Mouse (Mus musculus): ENCODE data around the gene Tmsb10. TPM values are rescaled to one million over a fixed set of nuclear protein-coding genes. Genes with fewer than 3 reads are reported as not detected.

The Tmsb10 gene
- polyA plus RNA-seq (2012; rRNA removed): 603 and 636 TPM in 2 replicates

DNA sequence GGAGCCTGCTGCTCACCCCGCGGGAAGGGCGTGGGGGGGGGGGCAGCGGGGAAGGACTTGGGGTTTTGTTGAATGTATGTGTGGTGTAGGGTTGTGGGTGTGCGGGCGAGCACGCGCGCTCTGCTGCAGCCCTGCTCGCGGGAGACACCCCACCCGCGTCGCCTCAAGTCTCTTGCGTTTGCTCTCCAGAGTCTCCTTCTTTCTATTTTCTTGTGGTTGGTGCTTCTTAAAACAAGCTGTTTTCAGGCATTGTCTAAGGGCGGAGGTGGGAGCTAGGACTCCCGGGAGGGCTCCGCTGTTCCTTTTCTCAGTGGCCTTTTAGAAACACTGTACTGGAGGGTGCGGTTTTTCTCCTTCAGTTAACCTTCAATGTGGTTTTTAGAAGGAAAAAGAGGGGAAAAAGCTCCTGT, at the start of gene Tmsb10:
Gene Tmsb10, minus strand, starts transcription at position 87 of the 410 bp plus-strand sequence.
- DNase-seq (ENCODE audit: extremely low spot score in 1 of 2, low spot score in 1 of 2): no peak

DNA sequence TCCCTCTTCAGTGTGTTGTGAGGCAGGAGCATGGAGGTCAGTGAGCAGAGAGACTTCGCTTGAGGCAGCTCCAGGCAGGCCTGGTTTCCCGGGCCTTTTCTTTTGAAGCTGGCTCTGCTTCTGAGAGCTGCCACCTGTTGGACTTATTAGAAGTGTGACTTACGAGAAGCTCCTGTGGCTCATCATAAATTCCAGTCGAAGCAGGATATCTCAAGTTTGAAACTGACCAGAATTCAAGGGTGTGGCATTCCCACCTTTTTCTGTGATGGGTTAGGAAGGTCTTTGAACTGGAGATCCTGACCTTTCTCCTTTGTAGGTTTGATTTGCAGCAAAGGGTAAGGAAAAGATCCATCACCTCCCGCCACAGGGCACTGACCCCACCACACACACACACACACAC, 45.1 kb upstream of the Tmsb10 start:
- DNase-seq (ENCODE audit: extremely low spot score in 1 of 2, low spot score in 1 of 2): no peak

DNA sequence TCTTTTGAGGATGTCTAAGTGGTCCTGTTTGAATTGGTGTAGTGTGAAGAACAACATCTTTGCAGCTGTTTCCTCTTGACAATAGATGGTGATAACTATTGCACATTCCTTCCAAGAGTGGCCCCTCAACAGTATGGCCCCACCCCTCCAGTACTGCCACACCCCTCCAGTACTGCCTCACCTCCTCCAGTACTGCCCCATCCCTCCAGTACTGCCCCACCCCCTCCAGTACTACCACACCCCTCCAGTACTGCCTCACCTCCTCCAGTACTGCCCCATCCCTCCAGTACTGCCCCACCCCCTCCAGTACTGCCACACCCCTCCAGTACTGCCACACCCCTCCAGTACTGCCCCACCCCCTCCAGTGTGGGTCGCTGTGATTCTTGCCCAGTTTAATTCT, 43.8 kb upstream of the Tmsb10 start:
- DNase-seq (ENCODE audit: extremely low spot score in 1 of 2, low spot score in 1 of 2): no peak

DNA sequence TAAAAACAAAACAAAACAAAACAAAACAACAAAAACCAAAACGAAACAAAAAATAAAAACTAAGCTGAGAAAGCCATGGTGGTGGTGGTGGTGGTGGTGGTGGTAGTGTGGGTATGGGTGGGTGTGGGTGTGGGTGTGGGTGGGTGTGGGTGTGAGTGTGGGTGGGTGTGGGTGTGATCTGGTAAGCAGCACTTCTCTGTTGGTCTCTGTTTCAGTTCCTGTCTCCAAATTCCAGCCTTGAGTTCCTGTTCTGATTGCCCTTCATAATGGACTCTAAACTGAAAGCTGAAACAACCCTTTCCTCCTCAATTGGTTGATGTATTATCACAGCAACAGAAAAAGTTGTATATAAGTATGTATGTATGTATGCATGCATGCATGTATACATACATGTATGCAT, 40.3 kb upstream of the Tmsb10 start:
- no peak for DNase-seq (ENCODE audit: extremely low spot score in 1 of 2, low spot score in 1 of 2)

DNA sequence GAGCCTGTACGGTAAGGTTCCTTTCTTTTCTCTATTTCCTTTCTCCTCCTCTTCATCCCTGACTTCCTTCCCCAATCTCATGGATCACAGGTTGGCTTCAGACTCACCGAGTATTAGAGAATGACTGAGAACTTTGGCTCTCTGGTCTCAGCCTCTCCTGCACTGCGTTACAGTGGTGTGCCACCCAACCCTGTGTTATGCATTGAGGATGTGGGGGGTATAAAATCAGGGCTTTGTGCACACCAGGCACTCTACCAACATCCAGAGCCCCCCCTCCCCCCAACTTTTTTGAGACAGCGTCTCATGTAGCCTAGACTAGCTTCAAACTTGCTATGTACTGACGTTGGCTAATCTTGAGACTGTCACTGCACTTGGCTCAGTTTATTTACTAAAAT, 35.1 kb upstream of the Tmsb10 start:
- DNase-seq (ENCODE audit: extremely low spot score in 1 of 2, low spot score in 1 of 2): no peak

DNA sequence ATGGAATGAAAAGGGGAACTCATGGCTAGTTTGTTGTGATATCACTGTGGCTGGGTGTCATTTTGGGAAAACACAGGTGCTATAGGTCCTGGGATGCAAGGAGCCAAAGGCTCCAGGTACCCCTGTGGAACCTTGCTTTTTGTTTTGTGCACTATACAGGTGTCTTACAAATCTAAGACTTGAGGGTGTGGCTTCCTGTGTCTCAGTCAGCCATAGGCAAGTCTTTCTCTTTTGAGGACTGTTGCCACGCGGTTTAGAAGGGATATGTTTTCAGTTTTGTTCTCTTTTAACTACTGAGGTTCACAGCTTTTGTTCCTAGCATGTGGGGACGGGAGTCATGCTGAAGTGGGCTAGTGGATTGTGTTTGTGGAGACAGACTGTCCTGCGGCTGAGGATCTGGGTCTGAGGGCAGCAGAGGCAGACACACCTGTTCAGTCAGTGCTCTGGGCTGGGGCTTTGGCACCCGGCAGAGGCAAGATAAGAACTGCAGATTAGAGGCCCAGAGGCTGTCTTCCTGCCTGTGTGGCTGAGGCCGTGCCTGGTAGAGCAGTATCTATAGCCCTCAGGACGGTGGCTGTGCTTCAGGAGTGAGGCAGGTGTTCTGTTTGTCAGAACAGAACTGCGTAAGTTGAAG, 34.6 kb upstream of the Tmsb10 start:
- no peak for DNase-seq (ENCODE audit: extremely low spot score in 1 of 2, low spot score in 1 of 2)

DNA sequence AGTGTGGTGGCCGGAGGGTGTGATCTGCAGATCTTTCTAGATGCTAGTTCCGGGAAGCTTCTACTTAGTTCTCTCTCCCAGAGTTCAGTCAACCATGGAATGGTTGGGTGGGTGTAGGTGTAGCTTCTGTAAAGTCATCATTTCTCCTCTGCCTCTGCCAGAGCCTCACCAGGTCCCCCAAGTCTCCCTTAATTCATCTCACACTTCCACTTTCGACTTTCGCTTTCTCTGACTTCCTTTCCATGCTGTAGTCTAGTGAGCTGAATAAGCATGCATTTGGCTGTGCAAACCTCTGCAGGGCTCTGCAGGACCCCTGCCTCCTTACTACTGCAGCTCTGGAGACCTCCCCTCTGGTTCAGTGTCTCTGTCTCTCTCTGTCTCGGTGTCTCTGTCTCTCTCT, 31.7 kb upstream of the Tmsb10 start:
- DNase-seq (ENCODE audit: extremely low spot score in 1 of 2, low spot score in 1 of 2): no peak

DNA sequence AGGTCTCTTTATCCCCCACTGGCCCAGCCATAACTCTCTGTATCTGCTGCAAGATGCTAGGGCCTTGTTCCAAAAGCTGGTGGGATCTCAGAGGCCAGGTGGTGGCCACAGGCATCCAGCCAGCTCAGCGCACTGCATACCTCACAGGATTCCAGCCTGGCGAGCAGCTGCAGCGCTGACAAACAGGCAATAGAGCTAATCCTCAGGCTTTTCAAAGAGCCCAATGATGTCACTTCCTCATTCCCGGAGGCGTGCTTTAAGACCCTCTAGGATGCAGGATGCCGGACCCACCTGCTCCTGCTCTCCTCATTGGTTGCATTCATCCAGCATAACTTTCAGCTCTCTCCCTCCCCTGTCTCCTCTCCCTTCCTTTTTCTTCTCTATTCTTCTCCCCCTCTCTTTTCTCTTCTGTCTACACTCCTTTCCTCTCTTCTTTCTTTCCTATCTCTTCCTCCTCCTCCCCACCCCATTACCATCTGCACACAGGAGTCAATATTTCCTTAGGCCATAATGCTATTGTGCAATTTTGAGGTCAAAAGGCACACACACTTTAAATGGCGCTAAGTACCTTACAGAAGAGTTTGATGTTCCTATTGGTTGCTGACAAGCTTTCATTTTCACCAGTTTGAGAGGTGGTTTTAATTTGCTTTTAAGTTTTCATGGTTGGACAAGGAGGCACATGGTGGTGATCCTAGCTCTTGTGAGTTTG, 30.6 kb upstream of the Tmsb10 start:
- no peak for DNase-seq (ENCODE audit: extremely low spot score in 1 of 2, low spot score in 1 of 2)

DNA sequence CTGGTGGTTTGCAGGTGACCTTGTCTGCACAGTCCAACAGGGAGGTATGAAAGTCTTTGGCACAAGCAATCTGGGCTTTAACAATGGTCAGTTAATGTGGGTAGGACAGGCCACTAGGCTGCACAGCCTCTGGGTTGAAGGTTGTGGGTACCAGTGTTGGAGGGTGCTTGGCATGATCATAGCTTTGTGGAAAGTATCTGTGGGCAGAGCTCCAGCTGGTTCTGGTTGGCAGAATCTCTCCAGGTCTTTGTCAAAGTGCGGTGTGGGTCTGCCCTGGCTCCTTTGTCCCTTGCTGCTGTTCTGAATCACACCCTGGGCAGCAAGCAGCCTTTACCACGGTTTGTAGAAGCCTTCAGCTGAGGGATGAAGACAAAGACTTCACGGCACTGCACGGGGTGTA, 24.0 kb upstream of the Tmsb10 start:
- DNase-seq (ENCODE audit: extremely low spot score in 1 of 2, low spot score in 1 of 2): no peak

DNA sequence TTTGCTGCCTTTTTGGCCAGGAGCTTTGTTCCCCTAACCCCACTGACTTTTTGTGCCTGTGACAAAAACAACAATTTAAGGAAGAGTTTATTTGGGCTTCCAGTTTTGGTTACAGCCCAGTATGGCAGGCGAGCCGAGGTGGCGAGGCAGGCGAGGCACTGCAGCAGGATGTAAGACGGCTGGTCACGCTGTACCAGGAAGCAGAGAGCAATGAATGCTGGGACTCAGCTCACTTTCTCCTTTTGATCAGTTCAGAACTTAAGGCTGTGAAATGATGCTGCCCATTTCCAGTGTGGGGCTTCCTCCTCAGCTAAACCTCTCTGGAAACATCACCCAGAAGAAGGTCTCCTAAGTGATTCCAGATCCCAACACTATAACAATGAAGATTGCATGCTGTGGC, 23.3 kb upstream of the Tmsb10 start:
- no peak for DNase-seq (ENCODE audit: extremely low spot score in 1 of 2, low spot score in 1 of 2)

DNA sequence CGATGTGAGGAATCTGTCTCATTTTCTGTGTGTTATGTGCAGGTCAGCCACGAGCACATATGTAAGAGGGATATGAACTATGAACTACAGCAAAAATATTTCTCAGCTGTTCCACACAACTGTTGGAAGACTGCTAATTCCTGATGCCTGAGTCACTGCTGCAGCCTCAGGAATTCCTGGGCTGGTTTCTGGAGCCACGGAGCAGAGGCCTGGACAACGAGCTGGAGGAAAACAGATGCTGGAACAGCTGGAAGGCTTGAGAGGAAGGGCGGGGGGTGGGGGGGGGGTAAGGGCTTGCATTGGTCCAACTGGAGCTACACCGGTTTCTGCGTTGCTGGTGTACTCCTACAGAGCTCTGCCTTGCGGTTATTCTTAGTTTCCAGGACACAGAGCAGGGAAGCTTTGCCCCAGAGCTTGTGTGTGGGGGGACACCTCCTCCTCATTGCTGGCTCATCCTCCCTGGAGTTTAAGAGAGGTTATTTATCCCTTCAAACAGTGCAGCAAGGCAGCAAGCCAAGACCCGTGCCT, 22.6 kb upstream of the Tmsb10 start:
- DNase-seq (ENCODE audit: extremely low spot score in 1 of 2, low spot score in 1 of 2): peak in 1 of 2 experiments; percentile 67

DNA sequence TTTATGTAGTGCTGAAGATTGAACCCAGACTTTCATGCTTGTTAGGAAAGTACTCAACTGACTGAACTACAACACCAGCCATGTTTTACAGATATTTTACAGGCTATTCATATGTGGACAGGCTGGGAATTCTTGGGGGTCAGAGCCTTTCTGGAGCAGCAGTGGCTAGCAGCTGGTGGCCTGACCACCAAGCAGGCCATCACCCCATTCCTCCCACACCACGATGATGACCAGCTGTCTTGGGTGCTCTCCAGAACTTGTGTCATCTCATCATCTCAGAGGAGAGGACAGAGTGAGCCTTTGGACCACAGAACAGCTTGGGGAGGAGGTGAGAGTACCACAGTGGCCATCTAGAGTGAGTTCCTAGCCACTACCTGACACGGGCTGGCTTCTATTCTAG, 18.3 kb upstream of the Tmsb10 start:
- no peak for DNase-seq (ENCODE audit: extremely low spot score in 1 of 2, low spot score in 1 of 2)

DNA sequence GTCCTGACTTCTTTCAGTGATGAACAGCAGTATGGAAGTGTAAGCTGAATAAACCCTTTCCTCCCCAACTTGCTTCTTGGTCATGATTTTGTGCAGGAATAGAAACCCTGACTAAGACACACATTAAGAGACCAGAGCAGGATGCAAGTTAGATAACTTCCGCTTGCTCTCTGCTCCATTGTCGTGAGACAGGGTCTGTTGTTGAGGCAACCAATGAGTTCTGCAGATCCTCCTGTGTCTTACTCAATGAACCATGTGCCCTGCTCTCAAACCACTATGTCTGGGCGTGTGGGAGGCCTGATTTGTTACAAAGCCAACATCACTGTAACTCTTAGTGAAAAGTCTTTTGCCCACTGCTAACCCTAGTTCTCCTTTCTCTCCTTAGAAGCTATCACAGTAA, 12.5 kb upstream of the Tmsb10 start:
- DNase-seq (ENCODE audit: extremely low spot score in 1 of 2, low spot score in 1 of 2): no peak

DNA sequence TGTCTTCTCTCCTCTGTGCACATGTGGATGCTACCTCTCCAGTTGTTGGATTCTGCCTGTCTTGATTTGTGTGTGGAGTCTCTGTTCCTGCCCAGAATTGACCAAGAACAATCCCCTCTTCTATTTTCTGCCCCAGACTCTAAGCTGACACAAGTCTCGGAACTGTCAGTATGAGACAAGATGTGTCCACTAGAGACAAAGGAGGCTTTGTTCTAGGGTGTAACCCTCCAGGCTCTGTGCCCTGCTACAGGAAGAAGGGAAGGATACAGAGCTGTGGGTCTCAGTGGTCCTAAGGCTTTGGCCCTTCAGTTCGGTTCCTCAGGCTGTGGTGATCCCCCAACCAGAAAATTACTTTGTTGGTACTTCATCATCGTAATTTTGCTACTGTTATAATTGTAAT, 11.2 kb upstream of the Tmsb10 start:
- no peak for DNase-seq (ENCODE audit: extremely low spot score in 1 of 2, low spot score in 1 of 2)

DNA sequence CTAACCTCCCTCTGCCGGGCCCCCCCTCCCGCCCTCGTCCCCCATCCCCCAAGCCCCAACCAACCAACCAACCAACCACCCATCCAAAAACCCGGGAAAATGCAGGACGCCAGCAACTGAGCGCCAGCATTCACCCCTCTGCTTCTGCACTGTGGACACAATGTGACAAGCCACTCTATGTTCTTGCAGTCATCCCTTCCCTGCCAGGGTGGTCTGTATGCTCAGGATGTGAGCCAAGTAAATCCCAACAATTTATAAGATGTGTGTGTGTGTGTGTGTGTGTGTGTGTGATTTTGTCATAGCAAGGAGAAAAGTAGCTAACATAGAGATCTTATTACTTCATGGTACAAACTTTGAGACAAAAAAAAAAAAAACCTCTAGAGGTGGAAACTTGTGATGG, 6.7 kb upstream of the Tmsb10 start:
- no peak for DNase-seq (ENCODE audit: extremely low spot score in 1 of 2, low spot score in 1 of 2)

DNA sequence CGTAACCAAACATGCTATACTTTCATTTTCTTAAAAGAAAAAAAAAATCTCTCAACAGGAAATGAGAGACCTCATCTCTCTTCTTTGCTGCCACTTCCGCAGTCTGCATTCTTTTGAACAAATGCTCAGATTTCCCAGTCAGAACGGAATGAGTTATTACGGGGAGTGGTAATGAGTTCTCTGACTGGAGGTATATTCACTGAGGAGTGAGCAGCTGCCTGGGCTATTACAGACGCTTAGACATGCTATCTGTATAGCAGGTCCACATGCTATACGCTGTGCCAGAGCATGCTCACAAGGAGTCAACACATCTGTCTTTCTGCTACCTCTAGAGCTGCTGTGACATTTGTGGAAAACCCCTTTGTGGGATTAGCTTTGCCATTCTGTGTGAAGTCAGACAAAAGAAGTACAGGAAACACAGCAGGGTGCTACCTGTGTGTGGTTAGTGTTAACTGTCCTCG, 3.8 kb upstream of the Tmsb10 start:
- no peak for DNase-seq (ENCODE audit: extremely low spot score in 1 of 2, low spot score in 1 of 2)

DNA sequence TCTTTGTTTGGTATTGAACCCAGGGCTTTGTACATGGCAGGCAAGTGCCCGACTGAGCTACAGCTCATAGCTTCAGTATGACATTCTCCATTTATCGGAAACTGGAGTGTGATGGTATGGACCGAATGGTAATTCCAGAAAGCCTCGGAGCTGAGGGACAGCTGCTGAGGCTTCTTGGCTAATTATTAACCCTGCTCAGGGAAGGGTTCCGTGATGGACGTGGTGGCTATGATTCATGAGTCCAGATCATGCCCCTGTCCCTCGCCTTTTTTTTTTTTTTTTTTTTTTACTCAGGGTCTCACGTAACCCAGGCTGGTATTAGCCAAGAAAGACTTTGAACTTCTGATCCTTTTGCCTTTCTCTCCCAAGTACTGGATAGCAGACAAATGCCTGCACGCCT, 3.1 kb upstream of the Tmsb10 start:
- DNase-seq (ENCODE audit: extremely low spot score in 1 of 2, low spot score in 1 of 2): no peak

DNA sequence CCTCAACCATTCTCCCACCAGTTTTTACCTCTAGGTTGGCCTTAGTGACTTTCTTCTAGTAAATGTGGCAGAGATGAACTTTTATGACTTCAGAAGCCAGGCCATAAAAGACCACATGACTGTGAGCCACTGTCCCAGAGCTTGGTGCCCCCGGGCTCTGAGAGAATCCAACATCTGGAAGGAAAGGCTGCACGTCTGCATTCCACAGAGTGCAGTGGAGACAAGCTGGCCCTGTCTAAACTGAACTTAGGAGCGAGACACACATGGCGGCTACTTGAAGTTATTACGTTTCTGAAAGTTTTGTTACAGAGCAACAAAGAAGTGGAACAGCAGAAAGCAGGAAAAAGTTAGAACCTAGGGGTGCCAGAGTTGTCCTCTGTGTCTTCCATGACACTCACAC, 2.1 kb upstream of the Tmsb10 start:
- DNase-seq (ENCODE audit: extremely low spot score in 1 of 2, low spot score in 1 of 2): no peak

DNA sequence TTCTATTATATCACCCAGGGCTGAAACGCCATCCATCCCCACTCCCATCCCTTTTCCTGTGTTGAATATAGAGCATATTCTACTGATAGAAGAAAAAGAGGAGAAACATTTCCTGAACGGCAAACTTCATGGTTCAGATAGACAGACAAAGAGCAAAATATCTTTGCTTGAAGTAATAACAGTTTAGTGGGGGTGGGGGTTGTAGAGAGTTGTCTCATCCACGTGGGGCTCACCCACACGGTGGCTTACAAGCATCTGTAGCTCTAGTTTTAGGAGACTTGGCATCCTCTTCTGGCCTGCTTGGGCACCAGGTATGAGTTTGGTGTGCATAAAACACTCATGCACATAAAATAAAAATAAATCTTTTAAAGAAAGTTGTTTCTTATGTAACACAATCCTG, 627 bp upstream of the Tmsb10 start:
- peak in 1 of 2 experiments; percentile 28 for DNase-seq (ENCODE audit: extremely low spot score in 1 of 2, low spot score in 1 of 2)

DNA sequence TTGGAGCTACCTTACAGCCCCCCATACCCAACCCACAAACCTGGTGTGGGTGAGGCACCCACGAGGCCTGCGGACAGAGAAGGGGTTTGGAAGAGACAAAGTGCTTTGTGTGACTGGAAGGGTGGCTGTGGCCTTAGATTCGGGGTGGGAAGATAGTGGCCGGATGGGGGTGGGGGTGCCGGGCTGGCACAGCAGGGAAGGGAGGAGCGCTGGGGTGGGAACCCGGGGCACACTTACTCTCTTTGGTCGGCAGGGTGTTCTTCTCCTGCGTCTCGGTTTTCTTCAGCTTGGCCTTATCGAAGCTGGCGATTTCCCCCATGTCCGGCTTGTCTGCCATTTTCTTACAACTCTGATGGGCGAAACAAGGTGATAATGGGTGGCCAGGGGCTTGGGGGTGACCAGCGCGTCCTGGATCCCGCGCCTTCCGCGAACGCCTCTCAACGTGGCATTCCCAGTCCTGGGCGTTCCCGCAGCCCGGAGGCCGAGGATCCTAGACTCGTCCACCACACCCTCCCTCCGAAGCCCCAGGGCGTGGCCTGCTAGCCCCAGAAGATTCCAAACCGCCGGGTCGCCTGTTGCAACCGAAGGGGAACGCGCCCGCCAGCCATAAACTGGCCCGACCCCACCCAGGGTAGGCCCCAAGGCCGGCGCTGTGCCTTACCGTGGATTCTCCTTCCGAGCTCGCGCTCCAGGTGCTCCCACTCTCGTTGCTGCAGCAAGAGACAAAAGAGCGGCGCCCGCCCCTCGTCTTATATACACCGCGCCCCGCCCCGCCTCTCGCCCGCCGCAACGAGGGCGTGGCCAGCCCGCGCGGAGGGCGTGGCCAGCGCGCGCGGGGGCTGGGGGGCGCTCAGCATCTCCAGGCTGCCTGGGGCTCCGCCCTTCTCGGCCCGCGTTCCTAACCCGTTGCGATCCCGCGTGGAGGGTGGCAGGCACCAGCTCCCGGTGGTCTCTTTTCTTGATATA, 589 bp downstream of the Tmsb10 start:
- DNase-seq (ENCODE audit: extremely low spot score in 1 of 2, low spot score in 1 of 2): peak; percentile 63 to 83

DNA sequence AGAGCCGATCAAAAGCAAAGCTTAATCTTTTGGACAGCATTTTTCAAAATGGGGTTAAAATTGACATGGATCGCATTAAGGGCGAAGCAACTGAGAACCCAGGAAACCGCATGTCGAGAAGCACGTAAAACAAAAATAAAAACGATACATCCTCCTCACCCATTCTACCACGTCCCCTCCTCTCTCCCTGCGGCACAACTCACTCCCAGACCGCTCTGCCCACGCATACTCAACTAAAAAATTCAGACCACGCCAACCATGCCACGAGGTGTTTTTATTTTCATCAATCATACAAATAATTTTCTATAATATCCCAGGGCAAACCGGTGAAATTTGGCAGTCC, 1.5 kb downstream of the Tmsb10 start:
- DNase-seq (ENCODE audit: extremely low spot score in 1 of 2, low spot score in 1 of 2): peak in 1 of 2 experiments; percentile 34
